Mouse (Mus musculus) midbrain, embryonic 11.5 days (tissue): ENCODE data around the gene Ccdc172. TPM values are rescaled to one million over a fixed set of nuclear protein-coding genes. Genes with fewer than 3 reads are reported as not detected.

ENCODE experiments used
- ATAC-seq: fragments of 200-750 bp; cut with Nextera tagmentation; 2 replicates; pipeline ENCODE4 v1.8.0; 2017; ENCODE audit warnings: moderate TSS enrichment, moderate library complexity; ENCODE audit not compliant: low FRiP score
- DNase-seq: peaks from one replicate; pipeline ENCODE4 v3.0.0; 2015; ENCODE audit warnings: low spot score; ENCODE audit errors: missing footprints
- H3K27ac ChIP-seq: fragments of 300-500 bp; sonication (generic); 2 replicates; pipeline ENCODE4 v1.5.1; 2014; ENCODE audit warnings: low read depth, low read length
- H3K27me3 ChIP-seq: fragments of 300-500 bp; sonication (generic); 2 replicates; pipeline ENCODE4 v1.6.1; 2014; ENCODE audit warnings: mild to moderate bottlenecking, low read length, moderate library complexity, mixed read lengths; ENCODE audit not compliant: control insufficient read depth, insufficient read depth
- H3K36me3 ChIP-seq: fragments of 300-500 bp; sonication (generic); 2 replicates; pipeline ENCODE4 v1.6.1; 2014; ENCODE audit warnings: mild to moderate bottlenecking, low read length, moderate library complexity, mixed read lengths; ENCODE audit not compliant: control insufficient read depth, insufficient read depth
- H3K4me1 ChIP-seq: fragments of 300-500 bp; sonication (generic); 2 replicates; pipeline ENCODE4 v1.6.1; 2014; ENCODE audit warnings: low read length; ENCODE audit not compliant: control insufficient read depth, insufficient read depth
- H3K4me2 ChIP-seq: fragments of 300-500 bp; sonication (generic); 2 replicates; pipeline ENCODE4 v1.6.1; 2014; ENCODE audit warnings: mild to moderate bottlenecking, moderate library complexity
- H3K4me3 ChIP-seq: fragments of 300-500 bp; sonication (generic); 2 replicates; pipeline ENCODE4 v1.5.1; 2014; ENCODE audit warnings: low read depth, low read length
- H3K9ac ChIP-seq: fragments of 300-500 bp; sonication (generic); 2 replicates; pipeline ENCODE4 v1.6.1; 2014; ENCODE audit warnings: low read length
- H3K9me3 ChIP-seq: fragments of 300-500 bp; sonication (generic); 2 replicates; pipeline ENCODE4 v1.6.1; 2016; ENCODE audit warnings: low read length; ENCODE audit not compliant: control insufficient read depth
- WGBS: fragments of 180-500 bp; shearing (Covaris S2); extraction: QIAGEN DNeasy Blood & Tissue Kit; methylation state at CpG from one replicate; pipeline ENCODE4 v1.1.7; 2014; 5-methylcytosine and 5-hydroxymethylcytosine counted together
- polyA plus RNA-seq: library from polyadenylated mRNA; unstranded; fragments of >200 nt; fragmentation: Nextera tagmentation; extraction: Ambion mirVana; gene quantifications from 2 replicates; pipeline ENCODE4 v1.2.1, GENCODE M21; 2014

The Ccdc172 gene
- polyA plus RNA-seq, 1 experiment from 2014 or later = not detected

DNA sequence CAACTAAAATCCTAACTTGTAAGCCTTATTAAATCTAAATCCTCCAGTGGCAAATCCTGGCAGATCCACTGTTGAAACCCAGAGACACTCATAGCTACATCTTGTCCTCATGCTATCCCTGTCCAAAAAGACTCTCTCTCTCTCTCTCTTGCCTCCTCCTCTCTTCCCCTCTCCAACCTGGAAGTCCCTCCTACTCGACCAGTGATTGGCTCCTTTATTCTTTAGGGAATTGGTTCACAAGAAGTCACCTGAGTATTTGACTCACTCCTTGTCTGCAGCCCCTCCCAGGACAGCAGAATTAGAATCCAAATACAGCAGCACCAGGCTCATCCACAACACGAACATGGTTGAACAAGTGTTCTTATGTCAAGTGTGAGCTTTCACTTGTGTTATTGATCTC is 74.3 kb downstream of the Ccdc172 start:
- no peak overlapping the region for H3K9ac ChIP-seq
- H3K4me2 ChIP-seq = no peak overlapping the region
- H3K36me3 ChIP-seq = no peaks in the 10 kb centered on the region
- H3K4me1 ChIP-seq = no peaks in the 10 kb centered on the region
- no peaks in the 10 kb centered on the region for H3K9me3 ChIP-seq
- H3K4me3 ChIP-seq = no peak overlapping the region
- DNase-seq = no peak
- no peak overlapping the region for H3K27ac ChIP-seq
- no peak for ATAC-seq
- 75% methylated on average over 2 of the region's 2 CpGs for WGBS
- H3K27me3 ChIP-seq = no peaks in the 10 kb centered on the region

DNA sequence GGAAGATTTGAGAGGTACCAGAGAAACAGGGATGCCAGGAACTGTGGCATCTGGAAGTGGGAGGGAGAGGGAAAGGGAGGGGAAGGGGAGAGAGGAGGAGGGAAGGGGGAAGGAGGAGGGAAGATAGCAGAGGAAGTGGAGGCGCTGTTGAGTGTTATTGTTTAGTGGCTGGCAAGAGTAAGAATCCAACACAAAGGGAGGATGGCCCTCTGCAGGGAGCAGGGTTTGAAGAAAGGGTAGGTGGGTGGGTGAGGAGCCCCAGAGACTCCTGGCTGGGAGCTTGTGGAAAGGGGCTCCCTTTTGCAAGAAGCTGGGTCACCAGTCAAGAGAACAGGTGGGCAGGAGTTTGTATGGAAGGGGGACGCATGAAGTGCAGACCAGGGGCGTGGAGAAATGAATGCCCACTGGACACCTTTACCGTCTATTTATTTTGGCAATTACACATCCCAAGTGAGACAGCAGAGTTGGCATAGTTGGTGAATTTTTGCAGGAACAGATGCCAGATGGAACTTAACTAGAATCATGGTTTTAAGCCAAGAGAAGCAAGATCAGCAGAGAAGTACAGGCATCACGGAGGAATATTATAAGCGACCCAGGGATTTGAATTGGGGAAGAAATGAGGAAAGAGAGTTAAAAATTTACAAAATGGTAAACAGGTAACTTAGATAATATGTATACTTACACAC is 78.6 kb downstream of the Ccdc172 start:
- Histone ChIP-seq H3K27me3 (no peaks in the 10 kb centered on the region), H3K27ac (no peak overlapping the region), H3K4me2 (no peak overlapping the region), H3K9ac (no peak overlapping the region), H3K4me1 (no peaks in the 10 kb centered on the region), H3K4me3 (no peak overlapping the region), H3K36me3 (no peaks in the 10 kb centered on the region), H3K9me3 (peaks cover 2% of the 10 kb centered on the region; the same call in 1 of the 2 replicates)
- no peak for DNase-seq
- ATAC-seq = no peak
- WGBS = 77% methylated on average over 6 of the region's 6 CpGs

DNA sequence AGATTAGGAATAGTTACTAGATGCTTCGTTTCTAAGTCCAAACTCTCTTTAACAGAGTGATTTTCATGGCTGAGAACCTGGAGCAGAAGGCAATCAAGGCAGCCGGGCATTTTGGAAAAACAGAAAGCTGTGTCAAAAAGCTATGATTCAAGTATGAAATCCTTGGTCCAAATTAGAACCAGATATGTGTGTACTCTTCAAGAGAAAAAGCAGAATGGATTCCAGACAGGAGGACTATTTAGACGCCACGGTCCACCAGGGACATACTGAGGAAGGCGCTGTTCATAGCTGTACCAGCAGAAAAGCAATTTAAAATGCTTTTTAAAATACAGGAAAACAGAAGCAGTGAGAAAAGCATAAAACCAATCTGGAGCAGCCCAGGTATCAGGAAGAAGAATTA is 88.6 kb downstream of the Ccdc172 start:
- ATAC-seq (no peak), DNase-seq (no peak)
- Histone ChIP-seq H3K4me3 (no peak overlapping the region), H3K27ac (no peak overlapping the region), H3K9ac (no peak overlapping the region), H3K9me3 (no peaks in the 10 kb centered on the region; the same call in 1 of the 2 replicates), H3K4me1 (no peaks in the 10 kb centered on the region), H3K4me2 (no peak overlapping the region), H3K36me3 (no peaks in the 10 kb centered on the region), H3K27me3 (no peaks in the 10 kb centered on the region)
- 84% methylated on average over 5 of the region's 5 CpGs for WGBS

Other genes starting within 250 kb of the Ccdc172 start
- gene Gfra1, start 56.1 kb upstream of the Ccdc172 start, polyA plus RNA-seq = 26.7 and 28.5 TPM in 2 replicates
- gene Pnlip, start 140.5 kb downstream of the Ccdc172 start, polyA plus RNA-seq = not detected in 2 replicates
- 0.48 TPM in 1 of 2 replicates, not detected in the other for gene Pnliprp1, start 216.9 kb downstream of the Ccdc172 start, polyA plus RNA-seq
- not detected in 2 replicates for gene Pnliprp2, start 247.7 kb downstream of the Ccdc172 start, polyA plus RNA-seq